Mouse (Mus musculus): ENCODE results near the gene Cd300ld5. TPM values are rescaled to one million over a fixed set of nuclear protein-coding genes. Genes with fewer than 3 reads are reported as not detected.

Cd300ld5 gene
- not detected for polyA plus RNA-seq (2017; shearing (Covaris generic))

GRCm38 (mm10) chr11:115037669-115038068, at the start of gene Cd300ld5:
Cd300ld5 (minus strand) TSS chr11:115037769.

GRCm38 (mm10) chr11:115062077-115062476, 24.5 kb upstream of the Cd300ld5 start, which contains the start of gene Cd300e:
Cd300e (minus strand) TSS chr11:115062177.

GRCm38 (mm10) chr11:115048259-115048658, 10.7 kb upstream of the Cd300ld5 start, which contains the start of gene Cd300ld3:
Cd300ld3 (minus strand) TSS chr11:115048409.

GRCm38 (mm10) chr11:115026912-115027311, 10.7 kb downstream of the Cd300ld5 start, which contains the start of gene Cd300ld4:
Cd300ld4 (minus strand) TSS chr11:115027012.

GRCm38 (mm10) chr11:115016093-115016492, 21.5 kb downstream of the Cd300ld5 start, which contains the start of gene Cd300ld2:
Cd300ld2 (minus strand) TSS chr11:115016193.

GRCm38 (mm10) chr11:115001474-115002040, 36.0 kb downstream of the Cd300ld5 start, which contains the start of gene Cd300c2:
Cd300c2 (minus strand) TSS chr11:115001880.

GRCm38 (mm10) chr11:114989793-114990192, 47.8 kb downstream of the Cd300ld5 start, which contains the start of gene Cd300ld:
Cd300ld (minus strand) TSS chr11:114989922.

Other genes starting within 250 kb of the Cd300ld5 start
- not detected for gene Btbd17, start 241.8 kb downstream of the Cd300ld5 start, polyA plus RNA-seq (2017; shearing (Covaris generic))
- not detected for gene Gpr142, start 238.8 kb downstream of the Cd300ld5 start, polyA plus RNA-seq (2017; shearing (Covaris generic))
- gene Gprc5c, start 186.6 kb downstream of the Cd300ld5 start, polyA plus RNA-seq (2017; shearing (Covaris generic)), result 0.10 TPM
- 0.45 TPM for gene Cd300a, start 147.7 kb downstream of the Cd300ld5 start, polyA plus RNA-seq (2017; shearing (Covaris generic))
- 0.11 TPM for gene Cd300lb, start 103.4 kb downstream of the Cd300ld5 start, polyA plus RNA-seq (2017; shearing (Covaris generic))
- gene Cd300c, start 68.6 kb downstream of the Cd300ld5 start, polyA plus RNA-seq (2017; shearing (Covaris generic)), result not detected
- not detected for gene Cd300ld, start 47.8 kb downstream of the Cd300ld5 start, polyA plus RNA-seq (2017; shearing (Covaris generic))
- gene Cd300c2, start 35.9 kb downstream of the Cd300ld5 start, polyA plus RNA-seq (2017; shearing (Covaris generic)), result 0.42 TPM
- not detected for gene Cd300ld2, start 21.6 kb downstream of the Cd300ld5 start, polyA plus RNA-seq (2017; shearing (Covaris generic))
- gene Cd300ld4, start 10.8 kb downstream of the Cd300ld5 start, polyA plus RNA-seq (2017; shearing (Covaris generic)), result not detected
- gene Cd300ld3, start 10.6 kb upstream of the Cd300ld5 start, polyA plus RNA-seq (2017; shearing (Covaris generic)), result not detected
- 0.19 TPM for gene Cd300e, start 24.4 kb upstream of the Cd300ld5 start, polyA plus RNA-seq (2017; shearing (Covaris generic))
- 206 TPM for gene Rab37, start 53.7 kb upstream of the Cd300ld5 start, polyA plus RNA-seq (2017; shearing (Covaris generic))
- 1.1 TPM for gene Cd300lf, start 96.2 kb upstream of the Cd300ld5 start, polyA plus RNA-seq (2017; shearing (Covaris generic))
- gene Slc9a3r1, start 125.6 kb upstream of the Cd300ld5 start, polyA plus RNA-seq (2017; shearing (Covaris generic)), result 474 TPM
- gene Tmem104, start 149.7 kb upstream of the Cd300ld5 start, polyA plus RNA-seq (2017; shearing (Covaris generic)), result 15.9 TPM
- gene Nat9, start 150.1 kb upstream of the Cd300ld5 start, polyA plus RNA-seq (2017; shearing (Covaris generic)), result 11.9 TPM
- not detected for gene Grin2c, start 229.5 kb upstream of the Cd300ld5 start, polyA plus RNA-seq (2017; shearing (Covaris generic))
- 31.7 TPM for gene Fdxr, start 239.3 kb upstream of the Cd300ld5 start, polyA plus RNA-seq (2017; shearing (Covaris generic))

All from CD4-positive, CD25-positive, alpha-beta regulatory T cell (primary cell).